Mouse (Mus musculus) hindbrain, embryonic 14.5 days (tissue): Measurements from ENCODE around the gene Rftn1. TPM values are rescaled to one million over a fixed set of nuclear protein-coding genes. Genes with fewer than 3 reads are reported as not detected.

Experiments used
- ATAC-seq: fragments of 200-750 bp; cut with Nextera tagmentation; 2 replicates; pipeline ENCODE4 v1.8.0; 2017; ENCODE audit warnings: moderate number of reproducible peaks, mild to moderate bottlenecking, moderate TSS enrichment, moderate library complexity; ENCODE audit not compliant: low FRiP score
- DNase-seq: peaks from one replicate; pipeline ENCODE4 v3.0.0-alpha.2; 2015; ENCODE audit warnings: low spot score
- H3K27ac ChIP-seq: fragments of 300-500 bp; sonication (generic); 2 replicates; pipeline ENCODE4 v1.5.1; 2014; ENCODE audit warnings: mild to moderate bottlenecking, moderate library complexity
- H3K27me3 ChIP-seq: fragments of 300-500 bp; sonication (generic); 2 replicates; pipeline ENCODE4 v1.6.1; 2014; ENCODE audit warnings: mild to moderate bottlenecking, low read length, mixed read lengths; ENCODE audit not compliant: control insufficient read depth, insufficient read depth
- H3K36me3 ChIP-seq: fragments of 300-500 bp; sonication (generic); replicated peaks from 2 replicates; pipeline ENCODE4 v1.6.1; 2014; ENCODE audit not compliant: control insufficient read depth, insufficient read depth
- H3K4me1 ChIP-seq: fragments of 300-500 bp; sonication (generic); replicated peaks from 2 replicates; pipeline ENCODE4 v1.6.1; 2014; ENCODE audit warnings: antibody characterized with exemption, low read length, mixed read lengths; ENCODE audit not compliant: control insufficient read depth, insufficient read depth
- H3K4me2 ChIP-seq: fragments of 300-500 bp; sonication (generic); replicated peaks from 2 replicates; pipeline ENCODE4 v1.6.1; 2014; ENCODE audit warnings: mild to moderate bottlenecking, moderate library complexity
- H3K4me3 ChIP-seq: fragments of 300-500 bp; sonication (generic); replicated peaks from 2 replicates; pipeline ENCODE4 v1.5.1; 2014; ENCODE audit warnings: mild to moderate bottlenecking, low read length
- H3K9ac ChIP-seq: fragments of 300-500 bp; sonication (generic); 2 replicates; pipeline ENCODE4 v1.6.1; 2014
- H3K9me3 ChIP-seq: fragments of 300-500 bp; sonication (generic); 2 replicates; pipeline ENCODE4 v1.6.1; 2016; ENCODE audit warnings: low read length; ENCODE audit not compliant: control insufficient read depth
- WGBS: fragments of 180-500 bp; shearing (Covaris S2); extraction: QIAGEN DNeasy Blood & Tissue Kit; methylation state at CpG from one replicate; pipeline ENCODE4 v1.1.7; 2014; 5-methylcytosine and 5-hydroxymethylcytosine counted together
- polyA plus RNA-seq: library from polyadenylated mRNA; unstranded; fragments of >200 nt; fragmentation: Nextera tagmentation; extraction: Ambion mirVana; gene quantifications from 2 replicates; pipeline ENCODE4 v1.2.1, GENCODE M21; 2014

Rftn1 gene
- polyA plus RNA-seq, 1 experiment from 2014 or later: 21.0 TPM

GRCm38 (mm10) chr17:50159816-50160215, 30.7 kb downstream of the Rftn1 start:
- Histone ChIP-seq H3K4me2 (no peak overlapping the region), H3K27me3 (no peaks in the 10 kb centered on the region), H3K36me3 (no peaks in the 10 kb centered on the region), H3K9ac (no peak overlapping the region), H3K4me1 (no peaks in the 10 kb centered on the region; the same call in 1 of the 2 replicates), H3K4me3 (no peak overlapping the region), H3K27ac (no peak overlapping the region), H3K9me3 (peaks cover 4% of the 10 kb centered on the region; the same call in 1 of the 2 replicates)
- no peak for ATAC-seq
- 87% methylated on average over 6 of the region's 6 CpGs for WGBS
- DNase-seq: no peak

GRCm38 (mm10) chr17:50158565-50158964, 31.9 kb downstream of the Rftn1 start:
- H3K9me3 ChIP-seq: no peaks in the 10 kb centered on the region
- H3K9ac ChIP-seq: no peak overlapping the region
- H3K4me3 ChIP-seq: no peak overlapping the region
- WGBS: 95% methylated on average over 6 of the region's 6 CpGs
- ATAC-seq (no peak), DNase-seq (no peak)
- H3K4me2 ChIP-seq: no peak overlapping the region
- H3K27ac ChIP-seq: no peak overlapping the region
- no peaks in the 10 kb centered on the region for H3K36me3 ChIP-seq
- H3K27me3 ChIP-seq: no peaks in the 10 kb centered on the region
- no peaks in the 10 kb centered on the region; the same call in 1 of the 2 replicates for H3K4me1 ChIP-seq

GRCm38 (mm10) chr17:50157190-50158150, 33.0 kb downstream of the Rftn1 start:
- no peaks in the 10 kb centered on the region for H3K27me3 ChIP-seq
- DNase-seq (no peak), ATAC-seq (no peak)
- no peaks in the 10 kb centered on the region for H3K36me3 ChIP-seq
- no peaks in the 10 kb centered on the region; the same call in 1 of the 2 replicates for H3K4me1 ChIP-seq
- H3K4me2 ChIP-seq: no peak overlapping the region
- no peak overlapping the region for H3K27ac ChIP-seq
- H3K4me3 ChIP-seq: no peak overlapping the region
- H3K9me3 ChIP-seq: no peaks in the 10 kb centered on the region
- no peak overlapping the region for H3K9ac ChIP-seq
- 90% methylated on average over 15 of the region's 15 CpGs for WGBS

GRCm38 (mm10) chr17:50152085-50152484, 38.4 kb downstream of the Rftn1 start:
- Histone ChIP-seq H3K27ac (no peak overlapping the region), H3K9ac (no peak overlapping the region), H3K9me3 (no peaks in the 10 kb centered on the region), H3K36me3 (no peaks in the 10 kb centered on the region), H3K4me3 (no peak overlapping the region), H3K4me2 (no peak overlapping the region), H3K27me3 (no peaks in the 10 kb centered on the region), H3K4me1 (peaks cover 22% of the 10 kb centered on the region)
- no peak for DNase-seq
- ATAC-seq: no peak
- WGBS: 95% methylated on average over 5 of the region's 5 CpGs

GRCm38 (mm10) chr17:50151208-50151723, 39.2 kb downstream of the Rftn1 start:
- WGBS: 71% methylated on average over 7 of the region's 7 CpGs
- no peak for DNase-seq
- Histone ChIP-seq H3K36me3 (no peaks in the 10 kb centered on the region), H3K9ac (0 out of 2 replicates have a peak overlapping the region, but pooled peaks have one; percentile 7), H3K4me2 (no peak overlapping the region), H3K4me1 (peaks cover 22% of the 10 kb centered on the region), H3K27ac (peak overlapping the region; percentile 85), H3K27me3 (no peaks in the 10 kb centered on the region), H3K4me3 (no peak overlapping the region), H3K9me3 (no peaks in the 10 kb centered on the region)
- ATAC-seq: no peak

- ATAC-seq (peak; percentile 70), DNase-seq (peak; percentile 55)
- WGBS: 39% methylated on average over 16 of the region's 16 CpGs
- Histone ChIP-seq H3K4me1 (peaks cover 22% of the 10 kb centered on the region), H3K9me3 (no peaks in the 10 kb centered on the region), H3K36me3 (no peaks in the 10 kb centered on the region), H3K9ac (0 out of 2 replicates have a peak overlapping the region, but pooled peaks have one; percentile 7), H3K27ac (peak overlapping the region; percentile 85), H3K4me2 (peak overlapping the region; percentile 39), H3K4me3 (no peak overlapping the region), H3K27me3 (no peaks in the 10 kb centered on the region)
These were observed 39.9 kb downstream of the Rftn1 start for GRCm38 (mm10) chr17:50150416-50151207.

GRCm38 (mm10) chr17:50149690-50150210, 40.7 kb downstream of the Rftn1 start:
- Histone ChIP-seq H3K4me1 (peaks cover 22% of the 10 kb centered on the region), H3K4me2 (peak overlapping the region; percentile 39), H3K4me3 (no peak overlapping the region), H3K9ac (0 out of 2 replicates have a peak overlapping the region, but pooled peaks have one; percentile 7), H3K9me3 (no peaks in the 10 kb centered on the region), H3K27me3 (no peaks in the 10 kb centered on the region), H3K27ac (peak overlapping the region; percentile 85), H3K36me3 (no peaks in the 10 kb centered on the region)
- WGBS: 55% methylated on average over 14 of the region's 14 CpGs
- ATAC-seq (peak; percentile 18; the same call in 1 of the 2 replicates), DNase-seq (no peak)

GRCm38 (mm10) chr17:50147831-50148587, 42.5 kb downstream of the Rftn1 start:
- Histone ChIP-seq H3K27ac (no peak overlapping the region), H3K36me3 (no peaks in the 10 kb centered on the region), H3K4me1 (peaks cover 22% of the 10 kb centered on the region), H3K9ac (no peak overlapping the region), H3K27me3 (no peaks in the 10 kb centered on the region), H3K4me2 (no peak overlapping the region), H3K4me3 (no peak overlapping the region), H3K9me3 (no peaks in the 10 kb centered on the region)
- ATAC-seq (no peak), DNase-seq (no peak)
- 90% methylated on average over 12 of the region's 12 CpGs for WGBS
